Mouse (Mus musculus) kidney, embryonic 14.5 days (tissue): Measurements from ENCODE around the gene Sbf2. TPM values are rescaled to one million over a fixed set of nuclear protein-coding genes. Genes with fewer than 3 reads are reported as not detected.

ENCODE experiments used
- ATAC-seq: fragments of 200-750 bp; cut with Nextera tagmentation; 2 replicates; pipeline ENCODE4 v1.8.0; 2017; ENCODE audit warnings: moderate number of reproducible peaks, mild to moderate bottlenecking, moderate TSS enrichment, moderate library complexity; ENCODE audit not compliant: low FRiP score, low TSS enrichment
- H3K27ac ChIP-seq: fragments of 300-500 bp; sonication (generic); 2 replicates; pipeline ENCODE4 v1.5.1; 2014; ENCODE audit warnings: low read depth, mild to moderate bottlenecking, low read length, moderate library complexity, mixed read lengths
- H3K27me3 ChIP-seq: fragments of 300-500 bp; sonication (generic); 2 replicates; pipeline ENCODE4 v1.6.1; 2014; ENCODE audit warnings: mild to moderate bottlenecking, low read length; ENCODE audit not compliant: control insufficient read depth, insufficient read depth
- H3K36me3 ChIP-seq: fragments of 300-500 bp; sonication (generic); 2 replicates; pipeline ENCODE4 v1.6.1; 2014; ENCODE audit warnings: low read length, mixed read lengths; ENCODE audit not compliant: control insufficient read depth, insufficient read depth
- H3K4me1 ChIP-seq: fragments of 300-500 bp; sonication (generic); 2 replicates; pipeline ENCODE4 v1.6.1; 2014; ENCODE audit warnings: low read length, mixed read lengths; ENCODE audit not compliant: control insufficient read depth, insufficient read depth
- H3K4me2 ChIP-seq: fragments of 300-500 bp; sonication (generic); replicated peaks from 2 replicates; pipeline ENCODE4 v1.6.1; 2014; ENCODE audit warnings: low read depth, mild to moderate bottlenecking, low read length
- H3K4me3 ChIP-seq: fragments of 300-500 bp; sonication (generic); 2 replicates; pipeline ENCODE4 v1.5.1; 2014; ENCODE audit warnings: mild to moderate bottlenecking, low read length
- H3K9ac ChIP-seq: fragments of 300-500 bp; sonication (generic); 2 replicates; pipeline ENCODE4 v1.6.1; 2014; ENCODE audit warnings: low read depth, mild to moderate bottlenecking, low read length, moderate library complexity
- H3K9me3 ChIP-seq: fragments of 300-500 bp; sonication (generic); 2 replicates; pipeline ENCODE4 v1.6.1; 2016; ENCODE audit warnings: low read length; ENCODE audit not compliant: control insufficient read depth
- WGBS: fragments of 180-500 bp; shearing (Covaris S2); extraction: QIAGEN DNeasy Blood & Tissue Kit; methylation state at CpG from one replicate; pipeline ENCODE4 v1.1.7; 2014; 5-methylcytosine and 5-hydroxymethylcytosine counted together
- polyA plus RNA-seq: library from polyadenylated mRNA; unstranded; fragments of >200 nt; fragmentation: Nextera tagmentation; extraction: Ambion mirVana; gene quantifications from 2 replicates; pipeline ENCODE4 v1.2.1, GENCODE M21; 2014

Gene Sbf2
- polyA plus RNA-seq, 1 experiment from 2014 or later: 44.6 TPM

- no peak overlapping the region for H3K9ac ChIP-seq
- no peaks in the 10 kb centered on the region for H3K4me1 ChIP-seq
- no peak for ATAC-seq
- 70% methylated on average over 5 of the region's 5 CpGs for WGBS
- H3K9me3 ChIP-seq: no peaks in the 10 kb centered on the region
- H3K27me3 ChIP-seq: no peaks in the 10 kb centered on the region
- no peak overlapping the region for H3K4me3 ChIP-seq
- H3K27ac ChIP-seq: no peak overlapping the region
- peaks cover 15% of the 10 kb centered on the region; the same call in 1 of the 2 replicates for H3K36me3 ChIP-seq
- no peak overlapping the region for H3K4me2 ChIP-seq
Measured at GRCm38 (mm10) chr7:110306281-110306680, 308.4 kb downstream of the Sbf2 start.

DNA sequence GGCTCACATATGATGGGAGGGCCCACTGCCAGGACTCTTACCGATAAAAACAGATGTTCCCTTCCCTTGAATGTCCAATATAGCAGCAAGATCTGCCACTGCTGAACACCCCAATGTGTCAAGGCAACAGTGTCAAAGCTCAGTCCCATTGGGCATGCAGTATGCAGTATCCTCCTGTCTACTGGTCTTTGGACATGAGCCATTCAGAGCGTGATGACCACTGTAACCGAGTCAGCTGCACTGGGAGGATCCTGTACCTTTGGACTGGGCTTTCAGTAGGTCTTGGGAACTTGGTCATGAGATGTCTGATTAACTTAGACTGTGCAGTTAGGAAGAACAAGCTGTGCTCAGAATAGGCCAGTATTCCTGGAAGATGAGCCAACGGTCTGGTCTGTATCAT, 309.2 kb downstream of the Sbf2 start:
- 92% methylated on average over 4 of the region's 4 CpGs for WGBS
- Histone ChIP-seq H3K4me2 (no peak overlapping the region), H3K9me3 (no peaks in the 10 kb centered on the region), H3K9ac (no peak overlapping the region), H3K36me3 (peaks cover 13% of the 10 kb centered on the region; the same call in 1 of the 2 replicates), H3K4me3 (no peak overlapping the region), H3K27me3 (no peaks in the 10 kb centered on the region), H3K4me1 (no peaks in the 10 kb centered on the region), H3K27ac (no peak overlapping the region)
- no peak for ATAC-seq

- ATAC-seq: no peak
- H3K4me2 ChIP-seq: no peak overlapping the region
- no peaks in the 10 kb centered on the region for H3K9me3 ChIP-seq
- H3K9ac ChIP-seq: no peak overlapping the region
- H3K4me3 ChIP-seq: no peak overlapping the region
- no peaks in the 10 kb centered on the region for H3K27me3 ChIP-seq
- peaks cover 3% of the 10 kb centered on the region; the same call in 1 of the 2 replicates for H3K36me3 ChIP-seq
- WGBS: 52% methylated on average over 6 of the region's 6 CpGs
- H3K4me1 ChIP-seq: peaks cover under 1% of the 10 kb centered on the region; the same call in 1 of the 2 replicates
- no peak overlapping the region for H3K27ac ChIP-seq
Measured at GRCm38 (mm10) chr7:110302886-110303285, 311.8 kb downstream of the Sbf2 start.

DNA sequence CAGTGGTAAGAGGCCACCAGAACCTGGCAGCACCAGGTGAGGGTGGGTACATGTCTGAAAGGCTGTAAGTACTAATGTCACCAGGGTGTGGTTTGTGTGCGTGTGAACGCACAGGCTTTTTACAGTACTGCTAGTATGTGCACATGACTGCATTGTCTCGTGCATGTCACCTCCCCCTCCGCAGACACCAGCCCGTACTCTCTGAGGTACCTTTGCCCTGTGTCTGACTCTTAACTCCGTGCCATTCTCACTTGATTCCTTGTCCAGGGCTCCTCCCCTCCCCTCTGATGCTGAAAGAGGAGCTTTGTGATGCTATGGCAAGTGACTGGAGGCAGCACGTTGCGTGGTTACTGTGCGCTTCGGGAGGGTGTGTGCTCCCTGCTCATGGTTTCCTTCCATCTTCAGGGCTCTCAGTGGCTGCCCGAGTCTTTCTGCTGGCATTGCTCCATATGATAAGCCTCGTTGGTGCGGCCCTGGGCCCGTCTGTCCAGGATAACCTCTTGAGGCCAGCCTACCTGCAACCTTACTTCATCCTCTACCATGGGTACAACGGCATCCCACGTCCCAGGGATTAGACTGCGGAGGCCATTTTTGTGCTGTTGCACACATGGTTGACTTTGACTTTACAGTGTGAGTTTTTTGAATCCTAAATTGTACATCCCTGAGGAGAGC, 315.8 kb downstream of the Sbf2 start:
- no peak overlapping the region for H3K4me2 ChIP-seq
- H3K9me3 ChIP-seq: no peaks in the 10 kb centered on the region
- H3K4me3 ChIP-seq: no peak overlapping the region
- H3K9ac ChIP-seq: no peak overlapping the region
- no peak overlapping the region for H3K27ac ChIP-seq
- H3K4me1 ChIP-seq: peaks cover 17% of the 10 kb centered on the region
- no peaks in the 10 kb centered on the region for H3K36me3 ChIP-seq
- H3K27me3 ChIP-seq: no peaks in the 10 kb centered on the region
- ATAC-seq: no peak
- 90% methylated on average over 17 of the region's 17 CpGs for WGBS

GRCm38 (mm10) chr7:110298090-110298489, 316.6 kb downstream of the Sbf2 start:
- H3K4me2 ChIP-seq: no peak overlapping the region
- no peaks in the 10 kb centered on the region for H3K9me3 ChIP-seq
- no peak overlapping the region for H3K4me3 ChIP-seq
- H3K4me1 ChIP-seq: peaks cover 17% of the 10 kb centered on the region
- no peaks in the 10 kb centered on the region for H3K27me3 ChIP-seq
- WGBS: 79% methylated on average over 7 of the region's 7 CpGs
- peak overlapping the region; percentile 85 for H3K27ac ChIP-seq
- no peak overlapping the region for H3K9ac ChIP-seq
- ATAC-seq: 0 out of 2 replicates have a peak, but pooled peaks have one; percentile 1
- H3K36me3 ChIP-seq: no peaks in the 10 kb centered on the region

DNA sequence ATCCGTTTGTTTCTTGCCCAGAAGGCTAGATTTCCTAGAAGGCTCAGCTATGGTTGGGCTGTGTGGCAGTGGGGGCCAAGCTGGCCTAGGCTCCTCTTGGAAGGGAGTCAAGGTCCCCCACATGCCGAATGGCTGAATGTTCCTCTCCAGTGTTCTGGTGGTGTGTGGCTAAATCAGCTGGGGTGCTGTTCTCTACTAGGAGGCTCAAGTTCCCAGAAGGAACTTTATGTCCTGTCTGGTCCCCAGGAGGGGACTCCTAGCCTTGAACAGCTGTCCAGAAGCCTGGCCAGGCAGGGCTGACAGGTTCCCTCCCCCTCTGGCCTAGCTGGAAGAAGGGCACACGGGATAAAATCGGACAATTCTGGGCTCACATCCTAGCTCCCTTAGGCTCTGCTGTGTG, 317.1 kb downstream of the Sbf2 start:
- no peak overlapping the region for H3K4me3 ChIP-seq
- 43% methylated on average over 4 of the region's 4 CpGs for WGBS
- no peak overlapping the region for H3K4me2 ChIP-seq
- H3K9ac ChIP-seq: peak overlapping the region; percentile 25; the same call in 1 of the 2 replicates
- H3K27ac ChIP-seq: peak overlapping the region; percentile 85
- peak; percentile 41; the same call in 1 of the 2 replicates for ATAC-seq
- no peaks in the 10 kb centered on the region for H3K36me3 ChIP-seq
- no peaks in the 10 kb centered on the region for H3K27me3 ChIP-seq
- no peaks in the 10 kb centered on the region for H3K9me3 ChIP-seq
- peaks cover 17% of the 10 kb centered on the region for H3K4me1 ChIP-seq

DNA sequence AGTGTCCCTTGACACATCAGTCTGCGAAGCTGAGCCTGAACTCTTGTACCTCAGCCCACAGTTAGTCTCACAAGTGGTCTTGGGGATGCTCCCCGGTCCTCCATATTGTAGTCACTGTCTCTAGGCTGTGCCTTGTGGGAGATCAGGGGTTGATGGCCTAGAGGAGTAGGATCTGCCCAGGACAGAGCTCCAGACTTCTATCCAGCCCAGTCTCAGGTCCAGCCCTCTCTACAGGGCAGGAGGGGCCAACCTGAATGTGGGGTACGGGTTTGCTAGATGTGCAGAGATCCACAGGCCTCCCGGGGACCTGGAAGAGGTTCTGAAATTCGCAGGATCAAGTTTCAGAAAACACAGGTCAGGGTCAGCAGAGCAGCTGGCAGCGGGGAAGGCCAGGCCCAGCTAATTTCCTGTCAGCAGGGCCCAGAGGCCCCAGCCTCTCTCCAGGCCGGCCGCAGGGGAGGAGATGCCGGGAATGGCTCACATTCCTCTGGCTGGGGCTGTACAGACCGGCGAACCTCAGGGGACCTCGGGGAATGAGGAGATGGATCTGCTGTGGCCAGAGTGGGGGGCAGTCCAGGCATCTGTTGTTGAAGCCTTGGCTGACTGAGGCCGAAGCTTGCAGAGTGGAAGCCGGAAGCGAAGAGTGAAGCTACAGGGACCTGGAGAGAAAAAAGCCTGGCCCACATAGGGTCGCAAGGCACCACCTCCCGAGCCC, 317.7 kb downstream of the Sbf2 start:
- peak overlapping the region; percentile 85 for H3K27ac ChIP-seq
- WGBS: 18% methylated on average over 17 of the region's 17 CpGs
- H3K36me3 ChIP-seq: no peaks in the 10 kb centered on the region
- H3K9me3 ChIP-seq: no peaks in the 10 kb centered on the region
- ATAC-seq: peak; percentile 95
- H3K9ac ChIP-seq: peak overlapping the region; percentile 25; the same call in 1 of the 2 replicates
- H3K4me1 ChIP-seq: peaks cover 17% of the 10 kb centered on the region
- H3K4me3 ChIP-seq: no peak overlapping the region
- no peaks in the 10 kb centered on the region for H3K27me3 ChIP-seq
- H3K4me2 ChIP-seq: no peak overlapping the region

DNA sequence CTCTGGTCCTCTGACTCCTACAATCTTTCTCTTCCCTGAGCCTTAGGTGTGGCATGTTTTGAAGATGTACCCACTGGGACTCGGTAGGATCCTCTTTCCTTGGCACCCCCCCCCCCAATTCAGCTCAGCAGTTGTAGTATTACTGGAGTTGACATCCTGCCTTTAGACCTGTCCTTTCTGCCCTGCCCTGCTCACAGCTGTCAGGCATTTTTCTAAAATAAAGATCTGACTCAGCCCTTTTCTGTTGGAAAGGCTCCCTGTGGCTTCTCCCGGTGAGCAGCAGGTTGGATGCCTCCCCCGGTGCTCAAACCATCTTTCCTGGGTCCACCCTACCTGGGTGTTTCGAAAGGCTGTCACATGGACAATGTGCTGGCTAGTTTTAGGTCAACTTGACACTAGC, 325.1 kb downstream of the Sbf2 start:
- Histone ChIP-seq H3K4me2 (no peak overlapping the region), H3K27me3 (no peaks in the 10 kb centered on the region), H3K9me3 (no peaks in the 10 kb centered on the region), H3K4me3 (no peak overlapping the region), H3K4me1 (peaks cover 5% of the 10 kb centered on the region; the same call in 1 of the 2 replicates), H3K36me3 (no peaks in the 10 kb centered on the region), H3K27ac (no peak overlapping the region), H3K9ac (no peak overlapping the region)
- WGBS: 75% methylated on average over 4 of the region's 4 CpGs
- no peak for ATAC-seq

DNA sequence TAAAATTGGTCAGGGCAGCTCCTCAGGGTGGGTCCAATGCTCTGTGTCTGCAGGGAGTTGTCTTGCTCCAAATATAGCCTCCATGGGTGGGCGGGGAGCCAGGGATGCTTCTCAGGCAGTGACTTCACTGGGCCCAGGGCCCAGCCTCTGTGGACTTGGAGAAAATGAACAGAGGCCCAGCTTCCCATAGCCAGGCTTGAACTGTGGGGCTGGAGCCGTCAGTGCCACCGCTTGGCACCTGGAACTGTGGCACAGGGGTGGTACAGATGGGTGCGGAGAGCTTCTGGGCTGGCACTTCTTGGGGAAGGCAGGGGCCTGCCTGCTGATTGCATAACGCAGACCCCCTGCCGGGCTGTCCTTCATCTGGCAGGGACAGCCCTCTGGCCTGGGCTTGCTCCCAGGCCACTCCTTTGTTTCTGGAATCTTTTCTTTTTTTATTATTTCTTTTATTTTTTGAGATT, 326.0 kb downstream of the Sbf2 start:
- H3K36me3 ChIP-seq: no peaks in the 10 kb centered on the region
- no peak overlapping the region for H3K4me2 ChIP-seq
- H3K27me3 ChIP-seq: no peaks in the 10 kb centered on the region
- 76% methylated on average over 6 of the region's 6 CpGs for WGBS
- no peak overlapping the region for H3K27ac ChIP-seq
- ATAC-seq: no peak
- no peak overlapping the region for H3K9ac ChIP-seq
- peaks cover 5% of the 10 kb centered on the region; the same call in 1 of the 2 replicates for H3K4me1 ChIP-seq
- no peaks in the 10 kb centered on the region for H3K9me3 ChIP-seq
- H3K4me3 ChIP-seq: no peak overlapping the region
